Mouse (Mus musculus) common myeloid progenitor, adult 5-6 weeks (primary cell): ENCODE measurements around the gene Cltc. TPM values are rescaled to one million over a fixed set of nuclear protein-coding genes. Genes with fewer than 3 reads are reported as not detected.

Experiments
- ATAC-seq: replicated peaks from 2 replicates; pipeline ENCODE4 v1.8.0; 2016; ENCODE audit warnings: low read depth, mild to moderate bottlenecking, moderate TSS enrichment, inconsistent platforms; ENCODE audit not compliant: poor library complexity, severe bottlenecking
- total RNA-seq: library from RNA; stranded (forward); fragments of 200-1000, 187-1606 nt; gene quantifications from 2 replicates; pipeline ENCODE4 v1.2.3, GENCODE M21; 2017

Cltc gene
- total RNA-seq, 1 experiment from 2014 or later = 175 TPM

DNA sequence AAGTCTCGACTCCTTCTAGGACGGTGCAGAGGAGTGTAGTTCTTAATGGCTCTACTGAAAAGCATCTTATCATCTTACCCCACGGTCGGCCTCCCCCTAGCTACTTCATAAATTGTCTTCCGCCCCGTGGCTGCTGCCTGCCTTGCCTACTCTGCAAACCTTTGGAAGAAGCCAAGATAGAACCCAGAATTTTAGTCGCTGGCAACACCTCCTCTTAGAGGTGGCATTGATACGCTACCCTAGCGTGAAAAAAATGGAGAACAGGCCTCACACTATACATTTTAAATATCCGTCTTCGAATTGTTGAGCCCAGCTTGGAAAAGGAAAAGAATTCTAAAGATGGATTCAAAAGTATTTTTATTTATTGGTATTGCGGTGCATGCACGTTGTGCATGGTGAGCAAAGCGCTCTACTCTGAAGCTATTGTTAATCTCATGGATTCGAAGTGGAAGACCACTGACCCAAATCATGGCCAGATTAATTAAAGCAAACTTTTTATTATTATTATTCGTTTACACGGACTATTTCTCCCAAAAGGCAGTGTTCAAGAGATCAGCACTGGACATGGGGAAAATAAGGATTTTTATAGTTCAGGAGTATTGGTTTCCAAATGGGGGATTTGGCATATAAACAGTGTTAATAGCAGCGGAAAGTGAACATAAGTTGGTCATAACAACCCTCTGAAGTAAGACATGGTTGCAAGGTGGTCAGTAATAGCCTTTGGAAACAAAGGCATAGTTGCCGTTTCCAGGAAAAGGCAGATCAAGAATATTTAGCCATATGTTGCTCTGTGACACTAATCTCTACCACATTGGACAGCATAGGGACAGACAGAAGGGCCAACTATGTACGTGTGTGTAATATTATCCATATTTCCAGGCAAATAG lies 73.0 kb downstream of the Cltc start:
- ATAC-seq = no peak

DNA sequence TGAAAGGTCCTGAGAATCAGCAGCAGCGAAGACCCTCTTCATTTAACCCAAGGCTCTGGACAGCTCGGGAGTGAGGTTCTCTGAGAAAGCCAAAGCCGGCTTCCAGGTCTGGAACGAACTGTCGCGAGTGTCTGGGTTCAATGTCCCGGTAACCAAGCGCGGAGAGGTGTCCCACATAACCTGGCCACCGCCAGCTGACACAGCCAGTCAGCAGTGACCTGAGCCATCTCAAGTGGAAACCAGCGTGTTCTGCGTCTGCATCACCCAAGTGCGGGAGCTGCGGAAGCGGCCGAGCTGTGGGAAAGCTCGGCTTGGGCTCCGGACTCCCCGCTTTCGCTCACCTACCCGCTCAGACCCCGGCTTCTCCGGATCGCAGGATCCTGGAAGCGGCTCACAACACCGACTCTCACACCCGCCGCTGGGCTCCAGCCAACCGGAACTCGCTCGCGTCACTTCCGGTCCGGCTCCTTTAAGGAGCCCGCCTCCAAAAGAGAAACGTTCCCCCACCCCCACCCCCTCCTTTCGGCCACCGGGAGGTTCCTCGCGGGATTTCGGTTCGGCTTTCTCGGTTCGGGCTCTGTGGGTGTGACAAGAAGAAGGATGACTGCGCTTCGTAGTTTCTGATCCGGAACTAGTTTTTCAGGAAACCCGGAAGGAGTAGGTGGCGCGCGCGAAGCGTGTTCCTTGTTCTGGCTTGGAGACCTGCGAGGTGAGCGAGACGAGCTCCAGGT lies 73.8 kb downstream of the Cltc start, which contains the start of the genes Vmp1 and Ptrh2:
Gene Vmp1 (minus strand): TSS at position 442 of the 731 bp plus-strand sequence.
Gene Ptrh2 (plus strand): TSS at position 591 of the 731 bp plus-strand sequence.
- peak; percentile 94 for ATAC-seq

DNA sequence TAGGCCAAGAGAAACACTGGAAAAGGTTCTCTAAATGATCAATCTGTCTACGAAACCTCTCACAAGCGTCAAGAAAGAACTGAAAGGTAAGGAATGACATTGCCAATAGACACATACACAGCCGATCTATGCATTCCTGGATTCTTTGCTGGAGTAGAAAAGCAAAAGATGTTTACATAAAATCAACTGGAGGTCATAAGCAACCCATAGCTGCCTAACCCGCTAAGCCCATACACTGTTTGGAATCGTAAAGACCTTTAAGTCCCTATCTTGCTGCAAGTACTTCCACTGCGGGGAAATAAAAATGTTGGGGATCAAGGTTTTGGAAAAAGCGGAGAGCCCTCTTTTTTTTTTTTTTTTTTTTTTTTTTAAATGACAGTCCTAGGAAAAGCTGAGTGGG lies 74.5 kb downstream of the Cltc start:
- ATAC-seq = no peak

DNA sequence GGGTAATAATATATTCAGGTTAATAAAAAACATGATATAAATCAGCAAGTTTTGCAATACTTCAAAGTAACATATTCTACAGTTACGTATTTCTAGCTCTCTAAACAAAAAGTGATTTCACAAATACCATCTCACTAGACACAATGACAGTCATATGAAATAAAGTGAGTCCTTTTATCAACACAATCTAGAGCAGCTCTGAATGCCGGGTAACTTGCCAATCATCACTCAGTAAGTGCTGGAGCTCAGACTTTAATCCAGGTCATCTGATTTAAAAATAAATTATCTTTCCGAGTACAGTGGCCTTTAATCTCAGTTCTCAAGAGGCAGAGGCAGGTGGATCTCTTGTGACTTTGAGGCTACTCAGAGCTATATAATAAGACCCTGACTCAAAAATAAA lies 75.9 kb downstream of the Cltc start:
- no peak for ATAC-seq

DNA sequence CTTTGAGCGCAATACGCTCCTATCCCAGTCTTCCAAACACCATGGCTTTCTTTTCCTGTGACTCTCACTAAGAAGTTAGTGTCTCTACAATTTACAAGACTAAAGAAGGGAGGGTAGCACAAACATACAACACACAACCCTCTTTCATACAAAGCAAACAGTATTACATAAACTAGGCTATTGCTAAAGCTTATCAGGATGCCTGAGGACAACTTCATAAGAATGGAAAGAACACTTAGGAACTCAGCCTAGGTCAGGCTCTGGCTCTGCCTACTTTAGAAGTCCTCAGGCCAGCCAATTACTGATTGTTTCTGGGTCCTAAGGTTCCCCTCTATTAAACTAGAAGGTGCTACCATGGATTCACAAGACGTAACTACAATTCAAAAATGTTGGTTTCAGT lies 76.6 kb downstream of the Cltc start:
- ATAC-seq = no peak

DNA sequence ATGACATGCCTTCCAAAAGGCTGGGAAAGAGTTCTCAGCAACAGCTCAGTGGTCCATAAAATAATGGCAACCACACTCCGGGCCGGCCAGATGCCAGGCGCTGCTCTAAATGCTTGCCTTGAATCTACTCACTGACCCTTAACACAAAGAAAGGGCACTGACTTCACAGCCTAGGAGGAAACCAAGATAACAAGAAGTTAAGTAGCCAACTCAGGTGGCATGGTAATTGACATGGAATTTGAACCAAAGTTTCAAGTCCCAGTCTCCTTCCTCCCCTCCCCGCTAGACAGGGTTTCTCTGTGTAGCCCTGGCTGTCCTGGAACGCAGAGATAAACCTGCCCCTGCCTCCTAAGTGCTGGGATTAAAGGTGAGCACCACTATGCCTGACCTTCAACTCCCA lies 78.4 kb downstream of the Cltc start:
- no peak for ATAC-seq

GRCm38 (mm10) chr11:86675520-86675919 lies 81.8 kb downstream of the Cltc start:
- no peak for ATAC-seq

DNA sequence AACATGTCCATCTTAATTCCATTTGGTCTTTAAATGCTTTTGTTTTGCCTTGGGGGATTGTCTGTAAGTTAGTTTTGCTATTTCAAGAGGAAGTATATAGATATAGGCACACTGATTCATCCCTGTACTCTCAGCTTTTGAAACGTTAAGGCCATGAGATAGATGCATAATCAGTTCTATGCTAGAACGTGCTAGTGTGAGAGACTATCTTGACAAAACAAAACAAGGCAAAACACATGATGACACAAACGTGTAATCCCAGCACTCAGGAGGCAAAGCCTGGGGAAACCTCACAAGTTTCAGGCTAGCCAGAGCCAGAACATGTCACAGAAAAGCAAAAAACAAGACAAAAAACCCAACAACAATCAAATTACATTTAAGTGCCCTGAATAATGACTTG lies 84.6 kb downstream of the Cltc start:
- no peak for ATAC-seq

GRCm38 (mm10) chr11:86671041-86671675 lies 86.2 kb downstream of the Cltc start:
- ATAC-seq = no peak

DNA sequence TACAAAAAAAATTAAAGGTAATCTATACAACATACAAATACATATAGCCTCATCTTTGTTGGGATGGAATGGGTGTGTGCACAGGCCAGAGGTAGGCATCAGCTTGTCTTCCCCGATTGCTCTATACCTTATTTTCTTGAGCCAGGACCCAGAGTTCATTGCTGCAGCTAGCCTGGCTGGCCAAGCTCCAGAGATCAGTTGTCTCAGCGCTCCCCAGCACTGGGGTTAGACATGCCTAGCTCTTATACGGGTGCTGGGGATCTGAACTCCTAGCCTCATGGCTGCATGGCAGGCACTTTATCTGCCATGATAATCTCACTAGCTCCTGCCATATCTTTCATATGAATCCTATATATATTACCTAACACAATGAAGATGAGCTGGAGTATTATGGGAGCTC lies 89.2 kb downstream of the Cltc start:
- ATAC-seq = no peak

DNA sequence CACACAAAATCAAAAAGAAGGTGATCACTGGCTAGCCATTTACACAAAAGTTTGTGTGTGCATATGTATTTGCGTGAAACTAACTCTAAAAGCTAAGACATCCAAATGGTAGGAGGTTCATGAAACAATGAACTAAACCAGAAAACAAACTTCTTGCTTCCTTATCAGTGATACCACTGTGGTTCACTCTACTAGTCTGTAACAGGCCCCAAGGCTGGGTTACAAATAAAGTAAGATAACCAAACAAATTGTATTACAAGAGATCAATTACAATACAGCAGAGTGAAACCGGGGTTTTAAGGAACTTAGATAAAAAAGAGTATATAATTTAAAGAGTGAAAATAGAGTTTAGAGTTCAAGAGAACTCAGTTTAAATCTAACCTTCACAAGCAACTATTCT lies 89.8 kb downstream of the Cltc start:
- no peak for ATAC-seq

- ATAC-seq = no peak
Measured at GRCm38 (mm10) chr11:86664406-86664805, 93.0 kb downstream of the Cltc start.

- no peak for ATAC-seq
Measured at GRCm38 (mm10) chr11:86663977-86664376, 93.4 kb downstream of the Cltc start.

- no peak; the same call in 1 of the 2 replicates for ATAC-seq
Measured at GRCm38 (mm10) chr11:86662986-86663895, 94.1 kb downstream of the Cltc start.

DNA sequence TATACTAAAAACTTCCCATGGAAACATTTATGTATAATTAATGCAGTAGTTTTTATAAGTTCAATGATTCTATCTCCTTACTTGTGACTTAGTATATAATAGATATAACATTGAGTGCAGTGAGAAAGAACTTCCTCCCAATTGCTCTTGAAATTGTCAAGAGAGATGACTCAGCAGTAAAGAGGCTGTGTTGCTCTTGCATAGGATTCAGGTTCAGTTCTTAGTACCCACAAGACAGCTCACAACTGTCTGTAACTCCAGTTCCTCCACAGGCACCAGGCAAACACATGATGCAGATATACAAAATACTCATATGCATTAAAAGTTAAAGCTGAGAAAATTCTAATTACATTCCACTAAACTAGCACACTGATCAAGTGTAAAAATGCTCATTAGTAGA lies 99.5 kb downstream of the Cltc start:
- 0 out of 2 replicates have a peak, but pooled peaks have one; percentile 42 for ATAC-seq

DNA sequence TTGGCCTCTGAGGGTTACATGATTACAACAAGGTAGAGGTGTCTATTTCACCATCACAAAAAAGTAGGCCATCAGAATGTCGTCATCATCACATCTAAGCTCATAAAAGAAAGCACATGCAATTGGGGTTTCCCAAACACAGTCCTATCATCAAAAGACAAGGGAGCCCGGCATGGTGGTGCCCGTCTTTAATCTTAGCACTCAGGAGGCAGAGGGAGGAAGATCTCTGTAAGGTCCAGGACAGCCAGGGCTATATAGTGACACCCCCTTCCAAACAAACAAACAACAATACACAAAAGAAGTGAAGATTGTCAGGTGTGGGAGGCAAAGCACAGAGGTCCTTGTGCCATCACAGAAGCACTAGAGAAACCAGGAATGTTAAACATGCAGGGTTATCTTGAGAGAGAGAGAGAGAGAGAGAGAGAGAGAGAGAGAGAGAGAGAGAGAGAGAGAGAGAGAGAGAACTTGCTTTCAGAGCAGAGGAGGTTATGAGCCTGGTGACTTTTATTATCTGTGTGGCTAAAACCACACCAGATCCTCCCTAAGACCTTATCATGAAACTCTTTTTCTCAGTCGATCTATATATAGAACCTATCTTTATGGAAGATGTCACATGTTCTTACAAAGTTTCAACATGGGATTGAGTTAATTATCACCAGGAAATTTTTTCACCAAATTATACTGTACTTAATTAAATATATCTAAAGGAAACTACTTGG lies 100.4 kb downstream of the Cltc start:
- ATAC-seq = no peak

- 0 out of 2 replicates have a peak, but pooled peaks have one; percentile 37 for ATAC-seq
Measured at GRCm38 (mm10) chr11:86655671-86656070, 101.7 kb downstream of the Cltc start.

DNA sequence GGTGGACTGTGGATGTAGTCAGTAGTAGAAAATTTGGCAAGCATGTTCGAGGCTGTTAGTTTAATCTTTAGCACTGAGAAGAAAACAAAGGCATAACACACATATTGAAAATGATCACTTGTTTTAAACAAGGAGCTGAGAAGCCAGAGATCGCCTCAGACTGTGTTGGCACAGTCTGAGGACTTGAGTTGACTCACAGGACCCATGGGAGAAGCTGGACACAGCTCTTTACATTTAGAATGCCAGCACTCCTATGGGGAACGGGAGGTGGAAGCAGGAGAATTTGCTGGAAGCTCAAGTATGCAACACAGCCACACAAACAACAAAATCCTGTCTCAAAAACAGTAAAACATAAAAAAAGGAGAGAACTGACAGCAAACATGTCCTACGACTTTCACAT lies 103.3 kb downstream of the Cltc start:
- no peak for ATAC-seq

DNA sequence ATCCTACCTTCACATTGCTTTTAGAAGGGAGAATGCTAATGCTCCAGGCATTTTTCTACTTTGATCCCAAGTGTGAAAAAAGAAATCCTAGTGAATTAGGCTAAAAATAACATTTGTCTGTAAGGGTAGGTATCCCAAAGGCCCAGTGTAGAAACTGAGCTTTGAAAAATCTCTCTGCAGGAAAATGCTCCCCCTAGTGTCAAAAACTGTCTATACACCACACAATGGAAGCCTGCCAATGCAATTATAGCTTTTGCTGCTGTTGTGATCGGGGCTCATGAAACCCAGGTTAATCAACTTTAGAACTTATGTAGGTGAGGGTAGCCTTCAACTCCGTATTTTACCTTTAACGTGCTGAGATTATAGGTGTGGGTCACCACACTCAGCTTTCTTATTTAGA lies 103.9 kb downstream of the Cltc start:
- peak; percentile 67 for ATAC-seq
